Comparison of ENCODE assay signal across 8 mouse cellular contexts in genomic region chr17:28484704-28485445, GRCm38 (mm10). TPM values are rescaled to one million over a fixed set of nuclear protein-coding genes. Genes with fewer than 3 reads are reported as not detected.
A peak's percentile ranks its signal among the peaks of the same experiment; 100 is the strongest.
DNase-seq lines count a peak whose midpoint lies in the region; ATAC-seq and TF ChIP-seq lines count a peak whose summit lies in the region.

No protein-coding gene starts in this region.

- no peak for TF ChIP-seq CTCF in brain, embryonic 14.5 days (IDR thresholded peaks at IDR 0.05; ENCODE audit: borderline replicate concordance, extremely low read depth, insufficient read depth, insufficient read length)
- TF ChIP-seq CTCF in forebrain, postnatal 0 days (IDR thresholded peaks at IDR 0.05; ENCODE audit: low read depth) = no peak

- no peaks in the 10 kb centered on the region for H3K9me3 ChIP-seq in forebrain, postnatal 0 days (ENCODE audit: low read length)
- no peaks in the 10 kb centered on the region for H3K9me3 ChIP-seq in hindbrain, embryonic 16.5 days (ENCODE audit: control insufficient read depth, low read length)
- no peaks in the 10 kb centered on the region for H3K9me3 ChIP-seq in limb, embryonic 11.5 days (ENCODE audit: control insufficient read depth, low read length)
- no peaks in the 10 kb centered on the region for H3K9me3 ChIP-seq in midbrain, embryonic 10.5 days (replicated peaks)

- TF ChIP-seq POLR2A in brain, embryonic 14.5 days (IDR thresholded peaks at IDR 0.05; ENCODE audit: borderline replicate concordance, extremely low read depth, insufficient read depth, insufficient read length, poor library complexity, severe bottlenecking) = no peak

- peak overlapping the region; percentile 84 for H3K4me3 ChIP-seq in forebrain, postnatal 0 days (ENCODE audit: low read depth, low read length)
- peak overlapping the region; percentile 97 for H3K4me3 ChIP-seq in hindbrain, embryonic 16.5 days (ENCODE audit: low read length)
- peak overlapping the region; percentile 74 for H3K4me3 ChIP-seq in limb, embryonic 11.5 days (ENCODE audit: low read depth, low read length)
- H3K4me3 ChIP-seq in midbrain, embryonic 10.5 days = peak overlapping the region; percentile 91

- no peak; the same call in 1 of the 2 replicates for ATAC-seq in forebrain, postnatal 0 days
- ATAC-seq in hindbrain, embryonic 16.5 days = peak; percentile 1; the same call in 1 of the 2 replicates
- no peak for ATAC-seq in limb, embryonic 11.5 days (ENCODE audit: insufficient number of reproducible peaks, low FRiP score, low TSS enrichment, low read depth)

- H3K4me2 ChIP-seq in forebrain, postnatal 0 days (ENCODE audit: low read depth) = peak overlapping the region; percentile 77
- peak overlapping the region; percentile 83 for H3K4me2 ChIP-seq in hindbrain, embryonic 16.5 days (ENCODE audit: low read length)
- H3K4me2 ChIP-seq in limb, embryonic 11.5 days (ENCODE audit: low read depth, severe bottlenecking) = peak overlapping the region; percentile 70

- no peaks in the 10 kb centered on the region for H3K36me3 ChIP-seq in forebrain, postnatal 0 days (ENCODE audit: insufficient read depth)
- no peaks in the 10 kb centered on the region for H3K36me3 ChIP-seq in hindbrain, embryonic 16.5 days (ENCODE audit: control insufficient read depth, insufficient read depth, low read length)
- H3K36me3 ChIP-seq in limb, embryonic 11.5 days (ENCODE audit: control insufficient read depth, insufficient read depth, low read length) = no peaks in the 10 kb centered on the region
- peaks cover 13% of the 10 kb centered on the region; the same call in 1 of the 2 replicates for H3K36me3 ChIP-seq in midbrain, embryonic 10.5 days

- no peaks in the 10 kb centered on the region for H3K4me1 ChIP-seq in forebrain, postnatal 0 days (ENCODE audit: insufficient read depth)
- H3K4me1 ChIP-seq in hindbrain, embryonic 16.5 days (ENCODE audit: control insufficient read depth, insufficient read depth, low read depth, low read length) = no peaks in the 10 kb centered on the region; the same call in 1 of the 2 replicates
- H3K4me1 ChIP-seq in limb, embryonic 11.5 days (ENCODE audit: control insufficient read depth, insufficient read depth, low read length) = 0 out of 2 replicates have a peak, but pooled peaks cover 3% of the 10 kb centered on the region
- H3K4me1 ChIP-seq in midbrain, embryonic 10.5 days = peaks cover 21% of the 10 kb centered on the region

- H3K27ac ChIP-seq in forebrain, postnatal 0 days (ENCODE audit: low read depth, low read length) = peak overlapping the region; percentile 90
- H3K27ac ChIP-seq in hindbrain, embryonic 16.5 days (ENCODE audit: low read depth, low read length) = peak overlapping the region; percentile 86
- H3K27ac ChIP-seq in limb, embryonic 11.5 days (replicated peaks; ENCODE audit: low read depth, low read length) = no peak overlapping the region
- peak overlapping the region; percentile 95 for H3K27ac ChIP-seq in midbrain, embryonic 10.5 days (replicated peaks)

- no peaks in the 10 kb centered on the region for H3K27me3 ChIP-seq in forebrain, postnatal 0 days (ENCODE audit: insufficient read depth, low read length)
- H3K27me3 ChIP-seq in hindbrain, embryonic 16.5 days (replicated peaks; ENCODE audit: control insufficient read depth, insufficient read depth, low read length) = no peaks in the 10 kb centered on the region
- no peaks in the 10 kb centered on the region for H3K27me3 ChIP-seq in limb, embryonic 11.5 days (ENCODE audit: control insufficient read depth, insufficient read depth, low read length)
- no peaks in the 10 kb centered on the region for H3K27me3 ChIP-seq in midbrain, embryonic 10.5 days (ENCODE audit: low read depth, poor library complexity, severe bottlenecking)

- peak; percentile 70 for DNase-seq in gastrocnemius, adult 18-20 months (ENCODE audit: low spot score)
- DNase-seq in gastrocnemius, postnatal 36 days = no peak
- peak; percentile 56 for DNase-seq in brain, embryonic 14.5 days (ENCODE audit: low read depth)
- peak; percentile 68 for DNase-seq in forebrain, postnatal 0 days
- DNase-seq in limb, embryonic 11.5 days (ENCODE audit: low spot score) = peak; percentile 84
- peak; percentile 65 for DNase-seq in midbrain, embryonic 10.5 days (ENCODE audit: low spot score)
- DNase-seq in testis, postnatal 10 days (ENCODE audit: low spot score) = peak; percentile 70

- whole genome bisulfite sequencing in forebrain, postnatal 0 days = 3% methylated on average over 30 of the region's 30 CpGs
- WGBS in hindbrain, embryonic 16.5 days = 4% methylated on average over 30 of the region's 30 CpGs
- WGBS in limb, embryonic 11.5 days = 13% methylated on average over 30 of the region's 30 CpGs
- WGBS in midbrain, embryonic 10.5 days = 13% methylated on average over 30 of the region's 30 CpGs

- peak overlapping the region; percentile 78 for H3K9ac ChIP-seq in forebrain, postnatal 0 days
- peak overlapping the region; percentile 91 for H3K9ac ChIP-seq in hindbrain, embryonic 16.5 days (ENCODE audit: low read depth, low read length)
- peak overlapping the region; percentile 90 for H3K9ac ChIP-seq in limb, embryonic 11.5 days (ENCODE audit: low read length)

- intact Hi-C loops in gastrocnemius, postnatal 36 days (cut with DNase I) = loop anchor here (2.0 kb wide), 1 partner anchor 38 kb away; no protein-coding TSS in a partner anchor

RNA-seq across cellular contexts. Expression of gene Fkbp5, which starts 32.5 kb away (rescaled TPM):
- 10 to 100 TPM; 54.0 to 92.7 TPM for total RNA-seq in gastrocnemius, adult 18-20 months (2021)
- total RNA-seq in gastrocnemius, postnatal 36 days (2021) = 100 to 1,000 TPM; 107 to 115 TPM
- 27.9 and 34.3 TPM in 2 replicates for polyA plus RNA-seq in brain, embryonic 14.5 days (2012; rRNA removed)
- 26.6 and 37.3 TPM in 2 replicates for total RNA-seq in forebrain, postnatal 0 days (2014; rRNA removed)
- polyA plus RNA-seq in forebrain, postnatal 0 days (2015; fragmentation: Nextera tagmentation; extraction: Ambion mirVana) = 18.3 and 21.1 TPM in 2 replicates
- 26.7 and 30.8 TPM in 2 replicates for polyA plus RNA-seq in hindbrain, embryonic 16.5 days (2015; fragmentation: Nextera tagmentation; extraction: Ambion mirVana)
- polyA plus RNA-seq in limb, embryonic 11.5 days (2014; fragmentation: Nextera tagmentation; extraction: Ambion mirVana) = 11.6 and 12.2 TPM in 2 replicates
- 28.9 and 31.9 TPM in 2 replicates for polyA plus RNA-seq in midbrain, embryonic 10.5 days (2016; fragmentation: Nextera tagmentation; extraction: Ambion mirVana)

RNA-seq across cellular contexts. Expression of gene Armc12, which starts 45.7 kb away (rescaled TPM):
- not detected for total RNA-seq in gastrocnemius, adult 18-20 months (2021)
- total RNA-seq in gastrocnemius, postnatal 36 days (2021) = not detected
- 0.05 and 0.09 TPM in 2 replicates for polyA plus RNA-seq in brain, embryonic 14.5 days (2012; rRNA removed)
- 0.15 TPM in 1 of 2 replicates, not detected in the other for total RNA-seq in forebrain, postnatal 0 days (2014; rRNA removed)
- polyA plus RNA-seq in forebrain, postnatal 0 days (2015; fragmentation: Nextera tagmentation; extraction: Ambion mirVana) = not detected in 2 replicates
- not detected in 2 replicates for polyA plus RNA-seq in hindbrain, embryonic 16.5 days (2015; fragmentation: Nextera tagmentation; extraction: Ambion mirVana)
- polyA plus RNA-seq in limb, embryonic 11.5 days (2014; fragmentation: Nextera tagmentation; extraction: Ambion mirVana) = not detected in 2 replicates
- polyA plus RNA-seq in midbrain, embryonic 10.5 days (2016; fragmentation: Nextera tagmentation; extraction: Ambion mirVana) = not detected in 2 replicates

Comparison
In these comparisons a context has a peak if more than half of its experiments do, and no peak if none do; other contexts are left out.
1. DNase-seq: peak in gastrocnemius, adult 18-20 months (single experiment), brain, embryonic 14.5 days (single experiment), forebrain, postnatal 0 days (single experiment), limb, embryonic 11.5 days (single experiment), midbrain, embryonic 10.5 days (single experiment) and testis, postnatal 10 days (single experiment); none in gastrocnemius, postnatal 36 days (0 of 2).
2. Peak in every context shown above with its lines, with median percentiles within 50 percentile points of each other: H3K4me2 ChIP-seq, H3K4me3 ChIP-seq and H3K9ac ChIP-seq.